Mouse (Mus musculus) A20 (cell line): ENCODE results near the gene Pglyrp1.
A peak's percentile ranks its signal among the peaks of the same experiment; 100 is the strongest.

Experiments
- DNase-seq: peaks from one replicate; pipeline ENCODE4 v3.0.0-alpha.2; 2011; ENCODE audit warnings: low read depth, low spot score

Pglyrp1 gene

DNA sequence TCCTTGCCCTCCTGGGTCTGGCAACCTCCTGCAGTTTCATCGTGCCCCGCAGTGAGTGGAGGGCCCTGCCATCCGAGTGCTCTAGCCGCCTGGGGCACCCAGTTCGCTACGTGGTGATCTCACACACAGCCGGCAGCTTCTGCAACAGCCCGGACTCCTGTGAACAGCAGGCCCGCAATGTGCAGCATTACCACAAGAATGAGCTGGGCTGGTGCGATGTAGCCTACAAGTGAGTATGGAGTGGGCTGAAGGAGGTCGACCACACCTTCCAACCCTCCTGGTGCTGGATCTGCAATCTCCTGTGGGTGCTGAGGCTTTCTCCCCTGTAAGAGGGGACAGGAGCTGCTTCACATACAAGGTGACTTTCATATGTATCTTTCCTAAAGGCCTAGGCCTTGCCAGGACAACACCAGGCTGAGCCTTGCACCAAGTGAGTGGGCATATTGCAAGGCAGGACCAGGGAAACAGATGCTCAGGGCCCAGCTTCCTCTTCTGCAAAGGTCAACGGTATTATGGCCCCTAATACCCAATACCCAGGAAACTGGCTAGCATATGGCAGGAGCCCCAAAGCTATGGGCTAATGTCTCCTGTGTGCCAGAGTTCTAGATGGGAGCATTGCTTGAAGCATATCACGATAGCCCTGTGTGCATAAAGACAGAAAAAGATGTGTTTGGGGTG, 13.8 kb downstream of the Pglyrp1 start:
- no peak for DNase-seq

DNA sequence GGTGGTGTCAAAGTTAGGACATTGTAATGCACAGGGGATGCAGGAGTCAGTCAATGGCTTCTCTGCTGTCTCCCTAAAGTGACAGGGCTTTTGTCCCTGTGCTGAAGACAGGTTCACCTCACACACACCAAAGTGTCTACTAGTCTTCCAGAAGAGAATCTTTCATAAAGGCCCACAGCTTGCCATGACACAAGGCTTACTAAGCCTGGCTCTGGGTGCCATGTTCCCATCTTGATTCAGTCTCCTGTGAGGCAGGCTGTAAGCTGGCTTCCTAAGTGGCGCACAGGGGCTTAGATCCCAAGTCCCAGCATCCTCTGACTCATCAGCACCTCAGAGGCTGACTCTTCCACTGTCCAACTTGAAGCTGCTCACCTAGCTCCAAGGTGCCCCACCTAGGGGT, 15.8 kb downstream of the Pglyrp1 start:
- no peak for DNase-seq

DNA sequence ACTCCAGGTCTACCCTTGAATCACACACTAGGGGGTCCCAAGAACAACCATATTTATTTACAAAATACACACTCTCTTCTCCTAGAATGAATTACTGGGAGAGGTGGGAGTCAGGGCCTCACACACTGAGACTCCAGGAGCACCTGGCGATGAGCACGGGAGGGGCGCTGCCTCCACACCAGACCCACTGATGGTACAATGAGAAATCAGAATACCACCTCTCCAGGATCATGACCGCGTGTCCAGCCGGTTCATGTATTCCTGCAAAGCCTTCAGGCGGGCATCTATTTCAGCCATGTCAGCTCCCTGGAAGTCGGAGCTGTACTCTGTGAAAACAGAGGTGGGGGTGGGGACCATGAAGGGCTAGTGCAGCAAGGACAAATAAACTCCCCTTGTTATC, 19.7 kb downstream of the Pglyrp1 start:
- DNase-seq, result no peak

DNA sequence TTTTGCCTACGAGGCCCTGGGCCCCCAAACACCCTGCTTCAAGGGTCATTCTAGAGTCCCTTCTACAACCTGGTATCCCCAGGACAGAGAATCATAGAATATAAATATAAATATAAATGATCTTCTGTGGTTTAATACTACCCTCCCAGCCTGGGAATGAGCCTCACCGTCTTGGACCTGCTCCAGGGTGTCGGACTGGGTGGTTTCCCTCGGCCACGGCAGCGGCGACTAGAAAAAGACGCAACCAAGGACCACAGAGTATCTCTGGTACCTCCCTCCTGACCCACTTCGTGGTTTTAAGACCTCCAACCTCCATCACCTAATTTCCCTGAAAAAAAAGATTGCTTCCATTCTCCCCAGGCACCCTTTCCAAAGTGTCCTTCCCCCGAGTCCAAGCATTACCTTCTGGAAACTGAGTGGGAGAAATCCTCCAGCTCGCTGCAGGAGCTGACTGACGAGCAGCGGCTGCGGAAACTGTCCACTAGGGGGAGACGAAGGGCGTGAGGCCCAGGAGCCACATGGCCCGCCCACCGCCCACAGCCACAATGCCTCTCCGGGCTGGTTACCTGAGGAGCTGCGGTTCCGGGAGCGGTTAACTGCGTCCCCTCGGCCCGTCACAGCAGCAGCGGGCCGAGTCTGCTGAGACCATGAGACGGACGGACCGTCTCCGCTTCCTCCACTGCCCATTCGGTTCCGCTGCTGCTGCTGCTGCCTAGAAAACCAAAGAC, 20.9 kb downstream of the Pglyrp1 start:
- peak; percentile 86 for DNase-seq

DNA sequence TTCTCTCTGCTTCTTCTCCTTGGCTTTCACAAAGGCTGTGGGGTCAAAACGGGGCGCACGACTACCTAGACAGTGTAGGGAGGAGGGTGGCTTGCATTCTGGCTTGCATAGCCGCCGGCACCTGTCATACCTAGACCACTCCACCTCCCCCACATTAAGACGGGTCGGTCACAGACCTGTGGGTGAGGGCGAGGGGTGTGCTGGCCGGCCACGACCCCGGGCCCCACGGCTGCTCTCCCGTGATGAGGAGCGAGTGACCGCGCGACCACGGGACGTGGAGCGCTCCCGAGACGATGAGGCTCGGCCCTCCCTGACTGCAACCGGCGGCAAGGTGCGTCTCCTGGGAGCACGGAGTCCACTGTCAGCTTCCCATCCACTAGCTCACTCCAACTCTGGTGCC, 21.9 kb downstream of the Pglyrp1 start:
- DNase-seq, result no peak

DNA sequence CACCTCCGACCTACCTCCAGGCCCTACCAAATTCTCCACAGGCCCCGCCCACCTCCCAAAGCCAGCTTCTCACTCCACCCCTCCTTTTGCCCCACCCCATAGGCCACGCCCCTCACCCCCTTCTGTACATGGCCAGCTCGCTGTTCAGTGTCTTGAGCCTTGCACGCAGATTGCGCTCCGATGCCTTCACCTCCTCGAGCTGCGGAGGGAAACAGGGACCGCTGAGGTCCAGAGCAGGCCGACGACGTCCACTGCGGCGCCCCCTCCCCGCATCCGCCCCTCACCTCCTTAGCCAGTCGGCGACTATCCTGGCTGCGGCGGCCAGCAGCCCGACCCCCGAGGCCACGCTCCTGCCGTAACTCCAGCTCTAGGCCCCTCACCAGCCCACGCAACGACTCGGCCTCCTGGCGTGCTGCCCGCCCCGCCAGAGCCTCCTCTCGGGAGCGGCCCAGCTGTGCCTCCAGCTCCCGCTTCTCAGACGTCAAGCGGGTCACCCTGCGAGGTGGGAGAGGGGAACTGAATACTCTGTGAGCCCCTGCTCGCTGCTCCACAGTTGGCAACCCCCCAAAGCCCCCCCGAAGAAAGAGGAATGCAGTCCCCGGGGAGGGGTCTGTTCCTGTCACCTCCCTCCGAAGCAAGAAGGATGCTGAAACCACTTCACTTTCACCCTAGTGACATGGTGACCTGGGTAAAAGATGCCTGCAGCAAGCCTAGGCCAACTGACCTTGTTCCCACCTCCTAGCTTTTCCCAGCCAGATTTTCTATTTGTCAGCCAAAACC, 22.7 kb downstream of the Pglyrp1 start:
- DNase-seq, result no peak

DNA sequence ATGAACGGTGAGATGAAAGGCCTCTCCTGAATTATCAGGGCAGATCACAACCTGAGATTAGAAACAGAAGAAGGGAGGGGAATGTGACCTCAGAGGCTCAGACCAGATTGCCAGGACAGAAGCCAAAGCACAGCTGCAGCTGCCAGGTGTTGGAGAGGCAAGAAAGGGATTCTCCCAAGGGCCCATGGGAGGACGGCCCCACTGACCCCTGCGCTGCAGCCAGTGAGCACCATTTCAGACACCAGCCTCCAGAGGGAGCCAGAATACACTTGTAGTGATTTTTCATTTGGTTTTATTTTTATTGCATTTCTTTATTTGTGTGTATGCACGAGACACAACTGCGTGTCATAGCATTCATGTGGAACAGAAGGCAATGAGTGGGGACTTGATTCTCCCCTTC, 25.4 kb downstream of the Pglyrp1 start:
- DNase-seq, result peak; percentile 81

DNA sequence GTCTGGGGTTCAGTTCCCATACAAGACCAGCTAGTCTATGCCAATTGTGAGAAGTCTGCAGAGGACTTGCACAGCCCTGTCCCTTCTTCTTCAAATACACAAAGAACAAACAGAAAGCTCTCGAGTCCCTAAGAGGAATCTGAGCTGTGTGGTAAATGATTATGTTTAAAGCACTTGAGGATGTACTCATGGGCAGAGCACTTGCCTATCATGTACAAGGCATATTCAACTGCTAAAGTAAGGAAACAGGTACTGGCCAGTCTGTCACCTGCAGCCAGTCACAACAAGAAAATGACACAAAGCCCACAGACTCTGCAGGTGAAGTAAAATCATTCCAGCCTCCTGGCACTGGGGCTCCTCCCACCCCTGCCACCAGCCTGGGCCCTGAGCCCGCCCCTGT, 29.4 kb downstream of the Pglyrp1 start:
- DNase-seq, result no peak

DNA sequence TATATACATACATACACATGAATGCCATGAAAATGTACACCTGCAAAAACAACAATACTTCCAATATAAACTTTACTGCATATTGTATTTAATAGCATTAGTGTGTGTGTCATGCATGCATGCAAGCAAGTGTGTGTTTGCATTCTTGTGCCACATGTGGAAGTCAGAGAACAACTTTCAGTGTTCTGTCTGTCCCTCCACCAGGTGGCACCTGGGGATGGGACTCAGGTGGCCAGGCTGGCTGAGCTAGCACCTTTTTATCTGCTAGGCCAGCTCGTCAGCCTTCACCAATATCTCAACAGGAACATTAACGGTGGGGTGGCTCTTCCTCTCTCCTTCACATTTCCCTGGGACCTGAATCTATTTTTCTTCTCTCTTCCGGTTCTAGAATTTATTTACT, 31.4 kb downstream of the Pglyrp1 start:
- DNase-seq, result peak; percentile 17

DNA sequence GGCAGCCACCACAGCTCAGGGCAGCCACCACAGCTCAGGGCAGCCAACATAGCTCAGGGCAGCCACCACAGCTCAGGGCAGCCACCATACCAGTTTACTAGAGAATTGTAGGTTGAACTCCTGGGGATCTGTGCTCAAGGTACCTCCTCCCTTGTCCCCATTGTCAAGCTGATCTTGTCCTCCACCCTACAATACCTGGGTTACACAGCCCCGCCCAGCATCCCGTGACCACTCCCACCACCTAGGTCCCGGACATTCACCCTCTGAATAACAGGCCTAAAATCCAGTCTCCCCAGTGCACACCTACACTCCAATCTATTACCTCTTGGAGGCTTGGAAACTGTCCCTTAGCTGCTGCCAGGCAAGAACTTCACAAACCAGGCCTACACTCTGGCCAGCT, 33.8 kb downstream of the Pglyrp1 start:
- no peak for DNase-seq

DNA sequence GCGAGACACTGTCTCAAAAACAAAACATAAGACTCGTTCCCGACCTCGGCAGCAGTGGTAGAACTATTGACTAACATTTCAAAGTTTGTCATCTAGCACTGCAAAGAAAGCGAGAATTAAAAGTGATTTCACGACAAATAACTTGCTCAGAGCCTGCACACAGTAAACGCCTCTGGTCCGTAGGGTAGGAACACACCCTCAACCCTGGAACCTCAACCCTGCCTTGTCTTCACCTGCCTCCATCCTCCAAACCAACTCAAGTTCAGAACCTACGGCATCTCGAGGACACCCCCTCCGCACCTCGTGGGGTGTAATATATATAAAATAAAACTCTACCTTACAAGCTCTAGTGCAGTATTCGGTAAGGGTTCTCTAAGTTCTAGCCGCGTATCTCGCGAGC, 38.7 kb downstream of the Pglyrp1 start:
- DNase-seq, result no peak

DNA sequence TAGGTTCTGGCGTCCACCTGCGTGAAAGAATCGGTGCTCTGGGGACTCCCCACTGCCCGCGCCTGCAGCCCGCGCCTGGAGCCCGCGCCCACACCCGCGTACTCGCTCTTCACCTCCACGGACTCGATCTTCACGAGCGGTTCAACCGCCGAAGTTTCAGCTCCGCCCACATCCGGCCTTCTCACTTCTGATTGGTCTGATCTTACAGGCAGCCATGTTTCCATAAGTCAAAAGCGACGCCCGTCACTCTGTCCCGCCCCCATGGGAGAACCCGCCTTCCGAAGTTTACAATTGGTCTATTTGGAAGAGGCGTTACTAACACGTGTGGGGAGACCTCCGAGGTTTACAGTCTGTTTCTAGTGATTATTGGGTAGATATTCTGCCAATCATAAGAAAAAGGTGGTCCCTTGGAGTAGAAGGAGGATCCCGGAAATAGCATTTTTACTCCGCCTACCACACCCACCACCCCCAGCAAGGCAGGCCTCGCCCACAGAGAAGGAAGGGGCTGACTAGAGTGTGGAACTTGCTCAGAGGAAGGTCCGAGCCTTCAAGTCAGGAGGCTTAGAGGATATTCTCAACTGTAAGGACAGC, 39.2 kb downstream of the Pglyrp1 start, which contains the start of gene Ccdc61:
TSS of gene Ccdc61 (minus strand) at position 175 of the 591 bp plus-strand sequence.
- DNase-seq, result peak; percentile 99

DNA sequence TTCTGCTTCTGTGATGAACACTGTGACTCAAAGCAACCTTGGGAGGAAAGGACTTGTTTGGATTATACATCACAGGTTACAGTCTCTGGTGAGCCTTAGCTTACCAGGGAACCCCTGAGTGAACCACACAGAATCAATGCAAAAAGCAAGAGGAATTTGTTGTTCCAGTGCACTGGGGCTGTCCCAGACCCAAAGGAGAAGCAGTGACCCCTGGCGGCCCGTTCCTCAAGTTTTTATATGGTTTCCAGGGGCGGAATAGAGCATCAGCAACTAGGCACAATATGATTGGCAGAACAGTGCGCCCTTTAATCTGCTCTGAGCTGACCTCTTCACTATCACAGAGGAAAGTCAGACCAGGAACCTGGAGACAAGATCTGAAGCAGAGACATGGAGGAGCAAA, 45.1 kb downstream of the Pglyrp1 start:
- DNase-seq, result peak; percentile 26

DNA sequence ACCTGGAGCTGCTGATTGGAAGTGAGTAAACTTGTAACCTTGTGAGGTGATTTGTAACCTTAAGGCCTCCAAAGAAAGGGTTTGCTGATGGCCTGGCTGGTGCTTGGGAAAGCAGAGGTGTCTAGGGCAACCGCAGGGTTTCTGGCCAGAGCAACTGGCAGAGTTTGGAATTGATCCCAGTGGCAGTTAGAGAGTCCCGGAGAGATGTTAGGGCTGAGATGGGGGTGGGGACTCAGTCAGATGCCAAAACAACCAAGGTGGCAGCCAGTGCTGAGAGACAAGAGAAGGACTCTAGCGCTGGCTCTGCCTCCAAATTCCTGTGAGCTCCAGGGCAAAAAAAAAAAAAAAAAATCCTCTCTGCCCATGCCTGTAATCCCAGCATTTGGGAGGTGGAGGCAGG, 46.8 kb downstream of the Pglyrp1 start:
- no peak for DNase-seq

DNA sequence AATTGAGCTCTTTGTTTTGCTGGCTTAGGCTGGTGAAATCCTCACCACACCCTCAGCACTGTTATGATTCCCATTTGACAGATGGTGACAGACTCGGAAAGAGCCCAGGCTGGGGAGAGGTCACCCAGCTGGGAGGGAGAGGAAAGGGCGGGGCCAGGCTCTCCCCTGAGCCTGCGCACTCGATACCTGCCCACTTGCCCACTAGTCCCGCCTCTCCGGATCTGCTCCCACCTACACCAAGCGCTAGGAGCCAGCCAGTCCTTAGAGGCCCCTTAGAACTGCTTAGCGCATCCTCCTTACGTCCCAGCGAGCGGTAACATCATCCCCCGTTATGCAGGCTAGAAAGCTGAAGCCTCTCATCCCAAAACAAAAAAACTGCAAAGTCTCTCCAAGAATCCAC, 49.9 kb downstream of the Pglyrp1 start:
- DNase-seq, result peak; percentile 48

DNA sequence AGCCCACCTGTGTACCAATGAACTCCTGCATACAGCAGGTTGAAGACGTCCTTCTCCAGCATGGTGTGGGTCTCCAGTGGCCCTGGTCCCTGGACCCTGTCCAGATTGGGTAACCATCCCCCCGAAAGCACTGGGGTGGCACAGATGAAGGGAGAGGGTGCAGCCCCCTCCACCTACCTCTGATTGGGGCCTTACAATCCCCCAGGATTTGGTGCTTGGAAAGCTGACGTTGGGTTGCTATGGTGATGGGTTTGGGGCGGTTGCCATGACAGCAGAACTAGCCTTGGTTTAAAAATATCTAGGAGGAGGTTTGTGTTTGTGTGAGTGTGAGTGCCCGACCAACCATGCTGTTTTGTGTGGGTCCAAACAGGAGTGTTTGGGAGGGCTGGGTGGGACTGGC, 51.7 kb downstream of the Pglyrp1 start:
- no peak for DNase-seq

DNA sequence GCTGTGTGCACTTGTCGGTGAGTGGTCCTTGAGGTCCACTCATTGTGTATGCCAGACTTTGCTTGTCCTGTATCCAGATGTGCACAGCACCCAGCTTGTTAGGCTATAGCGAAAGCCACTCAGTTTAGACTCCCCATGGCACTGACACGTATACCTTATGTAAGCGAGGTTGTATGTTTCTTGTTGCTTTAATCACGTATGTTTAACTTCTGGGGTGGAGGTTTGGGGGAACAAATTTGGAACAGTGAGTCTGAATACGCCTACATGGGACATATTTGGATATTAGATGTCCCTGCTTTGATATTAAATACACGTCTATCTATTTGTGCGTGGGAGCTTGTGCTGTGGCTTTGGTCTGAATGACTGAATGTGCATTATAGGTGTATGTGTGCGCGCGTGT, 52.1 kb downstream of the Pglyrp1 start:
- no peak for DNase-seq

DNA sequence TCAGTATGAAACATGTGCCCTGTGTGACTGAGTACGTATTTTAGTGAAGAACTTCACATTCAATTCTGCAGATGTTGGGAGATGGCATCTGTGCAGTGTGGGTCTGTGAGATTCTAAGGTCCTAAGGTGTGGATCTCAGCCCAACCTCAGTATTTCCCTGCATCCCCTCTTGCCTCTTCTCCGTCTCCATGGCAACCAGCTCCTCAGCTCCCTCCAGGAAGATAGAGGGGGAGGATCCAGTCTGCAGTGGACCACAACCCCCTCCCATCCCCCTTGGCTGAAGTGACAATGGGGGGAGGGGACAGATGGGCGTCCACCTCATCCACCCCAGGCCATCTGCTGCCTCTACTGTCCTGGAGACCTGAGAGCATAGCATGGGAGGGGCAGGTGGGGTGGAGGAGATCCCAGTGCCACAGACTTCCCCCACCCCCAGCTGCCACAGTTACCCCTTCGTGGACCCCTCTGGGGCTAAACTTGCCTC, 52.6 kb downstream of the Pglyrp1 start:
- DNase-seq, result no peak

DNA sequence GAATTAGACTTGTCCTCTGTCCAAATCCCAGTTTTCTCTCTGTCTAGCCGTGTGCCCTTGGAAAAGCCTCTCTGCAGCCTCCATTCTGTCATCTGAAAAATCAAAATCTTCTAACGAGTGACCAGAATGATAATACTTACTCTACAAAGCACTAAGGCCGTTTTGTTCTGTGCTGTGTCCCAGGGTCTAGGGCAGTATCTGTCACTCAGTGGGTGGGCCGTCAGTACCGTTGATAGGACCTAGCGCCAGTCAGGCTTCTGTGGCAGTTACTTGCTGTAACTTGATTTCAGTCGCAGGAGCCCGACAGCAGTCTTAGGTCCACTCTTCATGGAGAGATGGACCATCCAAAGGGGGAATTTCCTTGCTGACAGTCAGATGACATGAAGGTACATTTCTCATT, 53.2 kb downstream of the Pglyrp1 start:
- no peak for DNase-seq

DNA sequence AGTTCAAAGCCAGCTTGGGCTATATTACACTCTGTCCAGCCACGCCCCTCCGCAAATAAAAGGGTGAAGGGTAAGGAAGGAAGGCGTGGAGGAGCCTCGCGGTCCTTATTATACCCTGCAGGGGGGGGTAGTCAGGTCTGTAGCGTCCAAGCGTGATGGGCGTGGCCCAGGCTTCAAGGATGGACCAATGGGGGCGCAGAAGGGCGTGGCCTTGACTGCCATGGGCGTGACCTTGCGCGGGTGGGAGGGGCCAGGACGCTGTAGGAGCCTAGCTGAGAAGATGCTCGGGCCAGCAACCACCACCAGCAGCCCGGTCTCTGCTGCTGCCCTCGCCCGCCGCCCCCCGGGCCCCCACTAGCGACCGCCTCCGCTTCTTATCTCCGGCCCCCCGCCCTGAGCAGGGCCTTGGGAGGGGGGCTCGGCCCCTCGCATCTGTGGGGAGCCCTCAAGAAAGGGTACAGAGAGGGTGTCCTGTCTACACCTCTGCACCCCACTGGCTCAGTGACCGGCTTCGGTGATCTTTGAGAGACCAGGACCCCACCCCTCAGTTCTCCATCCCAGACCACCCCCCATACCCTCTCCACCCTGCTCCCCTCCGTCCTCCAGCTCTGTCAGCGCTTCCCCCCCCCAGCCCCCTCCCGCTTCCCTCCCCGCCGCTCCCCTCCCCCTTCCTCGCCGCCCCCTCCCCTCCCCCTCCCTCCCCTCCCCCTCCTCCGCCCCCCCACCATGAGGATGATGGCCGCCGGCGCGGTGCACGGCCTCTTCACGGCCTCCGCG, 54.2 kb downstream of the Pglyrp1 start, which contains the start of gene Nova2:
TSS of gene Nova2 (plus strand) at position 727 of the 777 bp plus-strand sequence.
- peak; percentile 88 for DNase-seq
